Mouse (Mus musculus) ovary, adult 10 weeks (tissue): ENCODE results near the gene Sdhb. TPM values are rescaled to one million over a fixed set of nuclear protein-coding genes. Genes with fewer than 3 reads are reported as not detected.

Experiments used
- polyA plus RNA-seq: library from polyadenylated mRNA; stranded (reverse); fragments of 350-450 nt; fragmentation: Illumina TruSeq; extraction: RNeasy Lipid Tissue Mini Kit (QIAGEN cat#74804); gene quantifications from one replicate; pipeline ENCODE4 v1.2.3, GENCODE M21; 2014

Gene Sdhb
- polyA plus RNA-seq, result 31.6 TPM

DNA sequence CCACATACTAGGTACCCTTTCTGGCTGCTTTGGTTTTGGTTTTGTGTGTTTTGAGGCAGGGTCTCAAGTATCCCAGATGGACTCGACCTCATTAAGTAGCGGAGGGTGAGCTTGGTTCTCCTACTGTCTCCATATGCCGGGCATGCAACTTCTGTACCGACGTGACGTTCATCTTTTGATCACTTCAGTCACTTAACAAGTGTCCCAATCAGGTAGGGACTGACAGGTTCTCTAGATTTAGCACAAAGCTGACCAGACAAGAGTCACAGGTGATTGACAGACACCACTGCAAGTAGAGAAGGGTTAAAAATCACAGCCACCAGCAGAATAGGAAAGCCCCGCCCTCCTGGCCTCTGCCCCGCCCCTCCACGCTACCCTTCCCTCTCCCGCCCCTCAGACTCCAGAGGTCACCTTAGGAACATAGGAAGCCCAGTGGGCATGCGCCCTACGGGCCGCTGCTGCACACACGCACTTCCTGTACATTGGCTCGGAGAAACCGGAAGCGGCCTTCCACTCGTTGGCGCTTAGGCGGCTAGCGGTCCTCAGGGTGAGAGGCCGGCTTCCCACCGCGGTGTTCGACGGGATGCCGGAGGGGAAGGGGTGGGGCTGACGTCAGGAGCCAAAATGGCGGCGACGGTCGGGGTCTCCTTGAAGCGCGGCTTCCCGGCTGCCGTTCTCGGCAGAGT is at the start of gene Sdhb:
Sdhb (plus strand) TSS at position 423 of the 686 bp plus-strand sequence.

GRCm38 (mm10) chr4:140986711-140987395 is 25.9 kb downstream of the Sdhb start, which contains the start of gene Atp13a2:
Atp13a2 (plus strand) TSS chr4:140986873.

DNA sequence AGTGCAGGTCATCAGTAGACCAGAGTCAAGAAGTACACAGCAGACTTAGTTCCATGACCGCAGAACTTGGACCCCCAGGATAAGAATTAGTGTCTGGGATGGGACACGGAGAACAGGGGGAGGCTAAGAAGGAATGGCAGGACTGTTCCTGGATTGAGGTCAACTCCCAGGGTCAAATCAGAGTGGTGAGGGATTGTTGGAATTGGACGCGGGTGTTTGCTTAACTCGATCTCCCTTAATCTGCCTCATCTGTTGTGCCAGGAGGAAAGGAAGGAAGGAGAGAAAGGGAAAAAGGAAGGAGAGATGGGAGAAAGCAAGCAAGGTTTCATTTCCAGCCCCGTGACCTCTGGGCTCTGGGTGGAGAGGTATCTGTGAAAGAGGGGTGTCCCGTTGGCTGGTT is 49.1 kb downstream of the Sdhb start, which contains the start of gene Mfap2:
Mfap2 (plus strand) TSS at position 301 of the 400 bp plus-strand sequence.

Other genes starting within 250 kb of the Sdhb start
- 16.1 TPM for gene Padi6, start 218.6 kb upstream of the Sdhb start, polyA plus RNA-seq
- not detected for gene Padi4, start 187.0 kb upstream of the Sdhb start, polyA plus RNA-seq
- not detected for gene Padi3, start 150.6 kb upstream of the Sdhb start, polyA plus RNA-seq
- not detected for gene Padi1, start 115.4 kb upstream of the Sdhb start, polyA plus RNA-seq
- gene Padi2, start 54.9 kb upstream of the Sdhb start, polyA plus RNA-seq, result 0.20 TPM
- gene Atp13a2, start 25.7 kb downstream of the Sdhb start, polyA plus RNA-seq, result 3.6 TPM
- not detected for gene Mfap2, start 49.2 kb downstream of the Sdhb start, polyA plus RNA-seq
- 0.88 TPM for gene Crocc, start 99.3 kb downstream of the Sdhb start, polyA plus RNA-seq
- 5.8 TPM for gene Necap2, start 117.2 kb downstream of the Sdhb start, polyA plus RNA-seq
- gene Spata21, start 127.1 kb downstream of the Sdhb start, polyA plus RNA-seq, result not detected
- 27.7 TPM for gene Szrd1, start 178.6 kb downstream of the Sdhb start, polyA plus RNA-seq
- gene Fbxo42, start 186.7 kb downstream of the Sdhb start, polyA plus RNA-seq, result 6.7 TPM